Mouse (Mus musculus) urinary bladder, adult 2 months (tissue): Measurements from ENCODE around the gene Bcar1. TPM values are rescaled to one million over a fixed set of nuclear protein-coding genes. Genes with fewer than 3 reads are reported as not detected.

ENCODE experiments used
- DNase-seq: peaks from one replicate; pipeline ENCODE4 v3.0.0; 2022; ENCODE audit warnings: low spot score
- polyA plus RNA-seq: library from polyadenylated mRNA; depleted of rRNA; stranded (reverse); fragments of >200 nt; gene quantifications from 2 replicates; pipeline ENCODE4 v1.2.3, GENCODE M21; 2012; rRNA removed

Gene Bcar1
- 40.1 and 42.5 TPM in 2 replicates for polyA plus RNA-seq

DNA sequence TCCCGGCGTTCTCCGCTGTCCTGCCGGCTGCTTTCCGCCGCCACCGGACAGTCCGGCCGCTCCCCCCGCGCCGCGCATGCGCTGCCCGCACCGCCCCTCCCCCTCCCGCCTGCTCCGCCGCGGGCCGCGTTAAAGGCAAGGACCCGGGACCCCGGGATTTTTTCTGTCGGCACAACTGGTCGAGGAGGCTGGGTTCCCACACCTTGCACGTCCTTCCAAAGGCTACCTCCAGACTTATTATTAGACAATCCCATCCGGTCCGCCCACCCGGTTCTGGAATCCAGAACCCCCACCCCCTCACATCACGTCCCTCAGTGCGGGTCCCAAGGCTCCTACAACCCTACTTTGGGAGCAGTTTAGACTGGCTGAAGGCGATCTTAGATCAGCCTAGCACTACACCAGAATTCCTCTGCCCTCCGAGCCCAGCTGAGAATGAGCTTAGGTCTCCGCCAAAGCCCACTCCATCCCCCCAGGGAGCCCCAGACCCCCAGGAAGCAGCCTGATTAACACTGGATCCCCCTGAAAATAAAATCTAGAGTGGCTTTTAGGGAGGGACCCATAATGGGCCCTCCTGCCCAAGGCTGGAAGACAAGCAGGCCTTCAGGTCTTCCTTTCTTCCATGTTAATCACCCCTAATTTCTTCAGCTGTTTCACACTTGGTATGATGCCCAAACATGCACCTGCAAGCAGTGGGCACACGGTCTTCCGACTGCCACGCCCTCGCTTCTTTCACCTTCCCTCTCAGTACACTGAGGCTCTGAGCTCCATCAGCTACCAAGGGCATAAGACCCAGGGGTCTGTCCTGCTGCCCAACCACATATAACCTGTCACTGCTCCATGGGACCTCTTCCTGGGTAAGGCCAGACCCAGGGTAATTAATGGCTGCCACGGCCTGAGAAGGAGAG lies at the start of gene Bcar1:
Bcar1 (minus strand) TSS at position 18 of the 905 bp plus-strand sequence.
- DNase-seq: peak; percentile 73

DNA sequence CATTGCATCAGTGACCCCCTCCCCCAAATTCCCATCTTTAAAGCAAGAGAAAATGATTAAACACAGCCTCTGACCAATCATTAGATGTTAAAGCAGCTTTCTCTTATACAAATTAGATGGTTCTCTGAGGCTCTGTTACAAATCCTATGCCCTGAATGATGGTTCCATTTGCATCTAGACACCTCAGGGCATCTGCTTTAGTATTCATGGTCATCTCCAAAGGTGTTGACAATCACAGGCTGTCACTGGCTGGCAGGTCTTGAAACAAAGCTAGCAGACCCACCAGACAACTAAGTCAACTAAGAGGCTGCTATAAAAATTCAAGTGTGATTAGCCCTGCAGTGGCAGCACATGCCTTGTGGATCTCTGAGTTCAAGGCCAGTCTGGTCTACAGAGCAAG lies 46.0 kb upstream of the Bcar1 start:
- no peak for DNase-seq

DNA sequence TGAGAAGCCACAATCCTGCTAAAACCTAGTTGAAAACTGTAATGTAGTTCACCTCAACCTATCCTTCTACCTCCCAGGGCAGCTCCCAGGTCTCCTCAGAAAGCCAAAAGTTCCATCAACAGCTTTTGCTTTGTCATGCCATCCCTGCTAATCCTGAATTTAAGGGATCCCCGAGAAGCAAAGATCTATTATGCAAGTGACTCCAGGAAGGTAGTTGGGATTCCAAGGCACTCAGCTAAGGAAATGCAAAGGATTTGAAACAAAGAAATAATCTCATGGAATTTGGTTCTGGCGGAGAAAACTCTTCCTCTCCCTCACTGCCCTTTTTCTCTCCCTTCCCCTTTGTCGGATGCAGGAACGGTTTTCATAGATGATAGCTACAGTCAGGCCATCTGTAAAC lies 45.6 kb upstream of the Bcar1 start:
- no peak for DNase-seq

DNA sequence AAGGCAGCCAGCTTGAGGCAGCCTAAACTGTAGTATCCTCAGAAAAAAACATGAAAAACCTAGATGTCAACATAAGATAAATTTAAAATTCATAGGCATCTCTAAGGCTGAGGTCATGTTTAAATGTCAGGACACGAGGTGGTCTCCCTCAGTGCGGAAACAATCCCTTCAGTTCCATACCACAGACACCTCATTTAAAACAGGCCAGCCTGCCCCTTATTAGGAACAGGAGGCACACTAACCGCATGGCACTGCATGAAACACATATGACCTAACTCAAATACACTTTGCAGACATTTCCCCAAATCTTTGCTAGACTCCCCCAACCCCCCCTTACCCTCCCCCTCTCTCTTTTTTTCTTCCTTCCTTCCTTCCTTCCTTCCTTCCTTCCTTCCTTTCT lies 44.9 kb upstream of the Bcar1 start:
- no peak for DNase-seq

DNA sequence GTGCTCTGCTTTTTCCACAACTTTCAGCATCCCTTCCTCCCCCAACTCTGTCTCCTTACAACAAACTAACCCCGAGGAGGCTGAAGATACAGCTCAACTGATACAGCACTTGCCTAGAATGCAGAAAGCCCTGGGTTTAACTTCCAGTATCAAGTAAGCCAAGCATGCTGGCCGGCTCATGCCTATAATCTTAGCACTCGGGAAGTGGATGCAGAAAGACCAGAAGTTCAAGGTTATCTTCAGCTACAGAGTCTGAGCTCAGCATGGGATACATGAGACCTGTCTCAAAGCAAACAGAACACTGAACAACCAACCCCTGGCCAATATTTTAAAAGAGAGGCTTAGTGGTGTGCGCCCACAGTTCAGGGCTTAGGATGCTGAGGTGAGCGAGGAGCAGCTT lies 44.5 kb upstream of the Bcar1 start:
- no peak for DNase-seq

DNA sequence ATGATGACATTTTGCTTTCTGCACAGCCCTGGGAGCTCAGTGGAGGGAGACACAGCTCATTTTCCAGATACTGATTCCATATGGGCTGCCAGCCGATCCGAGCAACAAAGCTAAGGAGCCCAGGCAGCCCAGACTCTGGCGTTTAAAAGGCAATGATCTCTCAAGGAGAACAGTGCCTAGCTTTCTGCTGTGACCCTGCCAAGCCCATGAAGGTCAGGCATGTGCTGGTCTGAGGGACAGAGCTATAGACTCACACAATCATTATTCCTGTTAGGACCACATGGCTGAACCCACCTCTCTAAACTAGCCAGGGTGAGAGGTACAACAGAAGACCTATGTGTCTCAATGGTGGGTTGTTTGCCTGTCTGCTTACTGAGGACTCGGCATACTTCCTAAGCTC lies 44.1 kb upstream of the Bcar1 start:
- no peak for DNase-seq

DNA sequence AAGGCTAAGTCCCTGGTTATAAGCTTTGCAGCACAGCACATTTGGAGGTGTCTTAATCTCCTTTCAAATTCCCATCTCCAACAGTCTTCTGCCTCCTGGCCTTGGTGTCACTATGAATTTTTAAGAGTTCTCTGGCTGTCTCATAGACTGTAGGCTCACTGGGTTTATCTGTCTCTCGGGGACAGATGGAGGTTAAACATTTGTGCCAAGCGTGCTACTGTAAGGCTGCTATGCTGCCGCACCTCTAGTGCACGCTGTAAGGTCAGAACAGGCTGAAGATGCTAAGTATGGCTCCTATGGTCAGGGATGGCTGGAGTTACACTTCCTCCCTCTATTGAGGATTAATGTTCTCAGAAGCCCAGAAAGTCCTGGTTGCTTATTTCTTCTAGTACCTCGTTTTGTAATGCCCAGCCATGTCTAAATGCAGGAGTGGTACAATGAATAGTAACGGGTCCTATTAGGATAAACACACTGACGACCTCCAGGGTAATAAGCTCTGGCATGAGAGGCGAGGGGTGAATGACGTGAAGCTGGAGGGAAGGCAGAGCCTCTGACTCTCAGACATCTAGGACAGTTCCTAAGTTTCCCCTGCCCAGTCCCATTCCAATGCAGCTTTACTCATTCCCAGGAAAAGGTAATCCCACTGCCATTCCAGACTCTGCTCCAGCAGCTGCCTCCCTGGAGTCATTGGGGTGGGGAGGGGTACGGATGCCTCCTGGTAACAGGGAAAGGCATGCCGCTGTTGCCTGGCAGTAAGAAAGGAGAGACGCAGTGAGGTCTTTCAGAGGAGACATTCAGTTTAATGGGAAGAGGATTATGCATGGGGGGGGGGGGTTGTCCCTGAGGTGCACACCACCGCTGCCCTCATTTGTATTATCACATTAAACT lies 43.3 kb upstream of the Bcar1 start:
- DNase-seq: no peak

DNA sequence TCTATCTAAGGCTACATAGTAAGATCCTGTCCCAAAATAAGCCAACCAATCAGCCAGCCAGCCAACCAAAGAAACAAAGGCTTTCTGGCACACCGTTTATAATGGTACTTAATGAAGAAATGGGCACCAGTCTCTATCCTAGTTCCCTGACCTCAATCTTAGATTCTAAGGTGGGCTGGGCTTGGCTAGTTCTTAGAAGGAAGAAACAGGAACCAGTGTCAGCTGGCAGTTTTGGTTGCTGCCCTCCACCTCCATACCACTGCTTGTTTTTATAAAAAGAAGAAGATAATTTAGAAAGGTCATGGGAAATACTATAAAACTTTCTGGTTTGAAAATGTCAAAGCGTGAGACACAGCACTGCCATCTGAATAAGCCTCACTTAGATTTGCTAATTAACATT lies 42.5 kb upstream of the Bcar1 start:
- no peak for DNase-seq

DNA sequence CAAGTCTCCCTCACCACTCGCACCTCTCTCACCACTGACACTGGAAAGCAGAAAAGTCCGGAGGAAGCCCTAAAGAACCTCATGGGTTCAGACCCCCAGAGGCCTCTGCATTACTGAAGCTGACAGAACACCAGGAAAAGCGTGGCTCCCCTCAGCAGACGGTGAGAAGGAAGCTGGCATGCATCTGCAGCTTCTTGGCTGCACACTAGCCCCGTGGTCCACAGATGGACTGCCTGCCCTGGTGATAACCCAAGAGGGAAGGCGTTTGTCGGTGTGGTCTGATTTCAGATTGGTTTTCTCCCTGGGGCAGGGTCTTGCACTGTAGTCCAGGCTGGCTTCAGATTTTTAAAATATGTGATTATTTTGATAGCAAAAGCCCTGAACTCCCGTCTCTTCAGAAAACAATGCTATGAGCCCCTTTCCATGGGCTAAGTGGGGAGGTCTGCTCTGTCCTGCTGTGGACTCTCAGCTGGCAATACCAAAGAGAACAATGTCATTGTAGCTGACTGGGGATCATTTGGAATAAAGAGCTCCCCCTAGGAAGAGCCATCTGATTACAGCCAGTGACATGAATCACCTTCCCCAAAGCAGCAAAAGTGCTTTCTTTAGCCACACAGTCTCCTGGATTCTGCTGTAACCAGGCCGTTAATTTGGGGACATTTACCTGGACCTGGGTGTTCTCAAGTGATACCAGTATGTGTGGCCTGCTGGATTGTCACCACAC lies 39.2 kb upstream of the Bcar1 start:
- DNase-seq: no peak

DNA sequence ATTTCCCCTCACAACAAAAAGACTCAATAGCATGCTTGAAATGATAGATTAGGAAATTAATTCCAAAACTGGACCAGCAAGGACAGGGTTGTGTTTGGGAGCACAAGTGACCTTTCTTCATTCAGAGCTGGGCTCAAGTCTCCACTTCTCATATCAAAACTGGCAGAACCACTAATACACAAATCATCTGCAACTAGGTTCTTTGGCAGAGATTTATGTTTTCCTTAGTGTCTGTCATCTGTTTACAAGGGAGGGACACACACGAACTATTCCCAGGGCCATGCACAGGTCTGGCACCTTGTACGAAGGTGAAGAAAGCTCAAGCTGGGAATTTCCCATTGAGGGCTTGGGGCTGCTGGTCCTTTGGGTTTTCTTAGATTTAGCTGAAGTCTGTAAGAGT lies 38.6 kb upstream of the Bcar1 start:
- DNase-seq: no peak

DNA sequence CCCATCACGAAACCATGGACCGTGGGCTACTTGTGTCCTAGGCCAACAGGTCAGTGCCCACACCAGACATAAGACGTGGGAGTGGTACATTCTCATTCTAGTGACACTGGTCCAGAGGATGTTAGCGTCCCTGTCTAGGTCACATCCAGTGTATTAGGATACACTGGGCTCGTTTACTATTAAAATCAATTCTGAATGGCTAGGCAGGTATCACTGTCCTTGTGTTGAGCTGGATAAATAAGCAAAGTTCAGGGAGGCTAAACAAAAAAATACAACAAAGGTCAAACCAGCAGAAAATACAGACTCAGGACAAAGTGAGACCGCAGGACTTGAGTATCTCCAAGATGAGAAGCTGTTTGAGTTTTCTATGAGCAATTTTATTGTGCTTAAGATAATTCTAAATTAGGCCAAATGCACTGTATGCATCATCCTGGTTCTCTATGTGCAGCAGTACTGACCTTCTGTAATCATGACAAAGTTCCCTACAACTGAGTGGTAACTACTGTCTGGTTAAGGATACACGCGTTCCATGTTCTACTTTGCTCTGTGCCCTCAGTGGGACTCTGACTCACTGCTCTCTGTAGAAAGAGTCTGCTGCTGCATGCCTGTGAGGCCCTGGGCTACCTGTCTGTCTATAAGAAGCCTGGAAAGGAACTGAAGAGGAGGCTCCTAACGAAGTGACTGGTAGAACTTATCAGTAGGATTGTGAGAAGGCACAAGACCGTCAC lies 37.3 kb upstream of the Bcar1 start:
- no peak for DNase-seq

DNA sequence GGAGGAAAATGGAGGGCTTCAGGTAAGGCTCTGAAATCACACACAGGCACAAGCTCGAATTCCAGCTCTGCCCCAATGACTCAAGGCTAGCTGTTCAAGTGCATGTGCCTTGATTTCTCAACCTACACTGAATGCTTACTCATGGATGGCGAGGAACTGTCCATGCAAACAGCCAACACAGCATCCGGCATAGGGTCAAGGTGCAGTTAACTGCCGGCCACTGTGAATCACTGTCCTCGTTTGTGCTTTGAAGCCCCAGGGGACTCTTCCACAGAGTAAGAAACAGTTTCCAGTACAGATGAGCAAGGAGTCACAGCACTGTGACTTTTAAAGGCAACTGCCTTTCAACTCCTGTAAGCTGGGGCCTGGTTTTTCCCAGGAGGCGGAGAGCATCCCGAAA lies 36.1 kb upstream of the Bcar1 start:
- no peak for DNase-seq

DNA sequence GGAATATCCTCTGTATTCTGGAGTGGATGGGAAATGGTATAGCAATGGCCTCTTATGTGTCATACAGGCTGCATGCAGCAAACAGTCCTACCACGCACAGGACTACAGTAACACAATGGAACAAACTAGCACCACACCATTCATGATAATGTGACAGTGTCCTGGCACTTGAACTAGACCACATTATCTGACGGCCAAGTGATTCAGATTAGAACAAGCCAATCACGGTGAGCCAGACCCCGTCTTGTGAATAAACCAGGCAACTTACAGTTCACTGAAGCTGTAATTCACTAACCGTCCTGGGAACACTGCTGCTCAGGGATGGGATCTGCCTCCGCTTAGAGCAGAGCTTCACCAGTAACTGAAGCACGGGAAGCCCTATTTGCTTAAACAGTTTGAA lies 35.2 kb upstream of the Bcar1 start:
- no peak for DNase-seq

DNA sequence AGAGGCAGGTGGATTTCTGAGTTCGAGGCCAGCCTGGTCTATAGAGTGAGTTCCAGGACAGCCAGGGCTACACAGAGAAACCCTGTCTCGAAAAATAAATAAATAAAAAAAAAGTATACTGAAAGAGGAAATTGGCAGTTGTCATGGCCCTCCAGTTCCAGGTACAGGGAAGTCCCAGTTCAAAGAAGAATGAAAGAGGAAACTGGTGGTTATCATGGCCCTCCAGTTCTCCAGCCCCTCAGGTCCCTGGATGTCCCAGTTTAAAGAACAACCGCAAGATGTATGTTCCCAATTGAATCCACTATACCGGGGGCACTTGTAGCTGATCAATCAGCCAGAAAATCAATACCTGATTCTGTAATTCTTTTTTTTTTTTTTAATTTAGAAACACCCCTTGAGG lies 32.9 kb upstream of the Bcar1 start:
- no peak for DNase-seq

DNA sequence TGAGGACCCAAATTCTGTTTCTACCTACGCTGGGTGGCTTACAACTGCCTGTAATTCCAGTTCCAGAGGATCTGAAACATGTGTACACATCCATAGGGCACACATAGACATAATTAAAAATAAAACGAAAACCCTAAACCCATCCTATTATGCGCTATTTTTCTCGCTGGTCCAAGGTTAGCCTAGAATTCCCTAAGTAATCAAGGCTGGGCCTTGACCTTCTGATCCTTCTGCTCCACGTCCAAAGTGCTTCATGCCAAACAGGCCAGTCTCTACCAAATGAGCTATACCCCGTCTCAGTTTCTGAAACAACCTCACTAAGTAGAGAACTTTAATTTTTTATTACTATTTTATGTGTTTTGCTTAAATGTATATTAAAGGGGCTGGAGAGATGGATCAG lies 32.2 kb upstream of the Bcar1 start:
- no peak for DNase-seq

DNA sequence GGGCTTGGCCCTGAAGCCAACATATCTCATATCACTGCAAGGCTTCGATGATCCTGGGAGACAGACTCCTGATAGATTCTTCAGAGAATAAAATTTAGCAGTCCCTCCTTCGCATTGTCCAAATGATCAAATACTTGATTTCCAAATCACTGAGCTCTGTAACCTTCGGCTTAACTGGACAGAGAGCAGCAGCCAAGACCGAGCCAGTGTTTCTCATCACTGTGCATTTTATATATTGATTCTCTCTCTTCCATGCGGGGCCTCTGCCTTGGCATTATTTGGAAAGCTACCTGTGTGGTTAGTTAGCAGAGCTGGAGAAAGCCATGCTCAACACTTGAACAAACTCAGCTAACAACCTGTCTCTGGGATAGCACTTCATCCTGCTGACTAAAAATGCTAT lies 29.9 kb upstream of the Bcar1 start:
- no peak for DNase-seq

DNA sequence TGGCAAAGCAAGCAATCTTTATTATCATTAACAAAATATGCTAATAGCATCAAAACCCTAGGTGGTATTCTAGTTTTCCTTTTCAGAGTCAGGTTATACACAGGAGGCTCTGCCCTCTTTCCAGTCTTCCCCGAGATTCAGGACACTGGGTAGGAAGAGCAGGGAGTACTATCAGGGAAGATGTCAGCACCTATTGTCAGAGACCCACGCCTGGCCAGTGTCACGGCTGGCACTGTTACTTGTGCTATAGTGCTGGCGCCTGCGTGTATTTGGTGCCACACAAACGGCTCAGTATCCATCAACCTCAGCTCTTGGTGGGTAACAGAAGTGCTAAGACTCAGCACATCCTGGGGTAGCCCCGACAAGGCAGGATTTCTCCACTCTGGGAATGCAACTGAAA lies 29.4 kb upstream of the Bcar1 start:
- DNase-seq: no peak

DNA sequence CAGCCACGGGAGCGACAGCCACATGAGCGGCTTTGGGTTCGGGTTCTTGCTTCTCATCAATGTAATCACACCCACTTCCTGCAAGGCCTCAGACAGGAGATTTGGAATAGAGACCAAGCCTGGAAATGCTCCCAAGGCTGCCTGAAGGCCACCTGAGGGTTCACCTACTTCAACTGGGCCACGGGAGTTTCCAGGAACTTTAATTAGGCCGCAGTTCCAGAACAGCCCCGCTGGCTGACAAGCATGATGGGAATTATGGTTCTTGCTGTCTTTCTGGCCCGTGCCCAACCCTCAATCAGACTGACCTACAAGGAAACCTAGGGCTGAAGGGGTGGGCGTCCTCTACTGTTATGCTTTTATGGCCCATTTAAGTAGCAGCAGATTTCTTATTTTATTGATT lies 28.5 kb upstream of the Bcar1 start:
- DNase-seq: no peak

DNA sequence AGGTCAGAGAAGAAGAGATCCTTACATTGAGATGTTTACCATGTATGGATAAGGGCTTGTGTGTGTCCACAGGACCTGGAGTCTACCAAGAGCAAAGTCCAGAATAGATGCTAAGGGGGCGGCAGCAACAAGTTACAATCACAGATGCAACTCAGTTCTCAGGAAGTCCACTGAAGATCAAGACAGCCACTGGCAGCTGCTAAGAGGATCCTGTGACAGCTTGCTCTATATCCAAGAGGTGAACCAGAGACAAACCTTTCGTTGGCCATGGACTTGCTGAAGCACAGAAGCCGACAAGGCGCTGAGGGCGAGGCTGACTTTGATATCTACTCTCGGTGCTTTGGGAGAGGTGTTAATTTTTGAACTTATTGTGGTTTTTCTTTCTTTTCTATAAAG lies 28.0 kb upstream of the Bcar1 start:
- DNase-seq: no peak

DNA sequence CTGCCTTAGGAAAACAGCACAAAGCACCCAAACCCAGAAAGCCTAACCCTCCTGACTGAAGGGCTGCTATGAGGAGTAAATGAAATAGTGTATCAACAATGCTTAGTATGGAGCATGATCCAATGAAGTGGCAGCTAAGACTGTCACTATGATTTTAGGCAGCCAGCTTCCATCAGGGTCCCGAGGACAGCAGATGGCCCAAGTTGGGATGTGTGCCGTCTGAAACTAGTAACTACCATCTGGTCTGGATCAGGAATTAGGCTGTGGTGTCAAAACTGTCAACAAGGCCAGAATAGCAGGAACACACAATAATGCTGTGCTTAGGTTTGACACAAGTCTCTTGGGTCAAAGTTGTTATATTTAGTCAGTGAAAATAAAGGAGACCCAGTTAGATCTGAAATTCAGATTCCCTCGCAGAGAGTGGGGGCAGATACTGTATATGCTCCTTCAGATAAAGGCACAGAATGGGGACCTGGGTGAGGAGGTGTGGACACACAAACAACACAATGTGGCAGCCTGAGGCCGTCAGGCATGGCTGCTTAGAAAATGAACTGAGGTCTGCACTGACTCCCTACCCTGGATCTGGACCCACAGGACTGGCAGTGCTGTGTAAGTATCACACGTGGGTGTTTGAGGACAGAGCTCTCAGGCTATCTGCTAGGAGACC lies 27.5 kb upstream of the Bcar1 start:
- DNase-seq: no peak
